Mouse (Mus musculus) embryonic facial prominence, embryonic 12.5 days (tissue): Measurements from ENCODE around the gene D1Ertd622e. TPM values are rescaled to one million over a fixed set of nuclear protein-coding genes. Genes with fewer than 3 reads are reported as not detected.

ENCODE experiments used
- ATAC-seq: fragments of 200-750 bp; cut with Nextera tagmentation; 2 replicates; pipeline ENCODE4 v1.8.0; 2017; ENCODE audit not compliant: insufficient number of reproducible peaks, insufficient read depth, low FRiP score, low TSS enrichment
- H3K27ac ChIP-seq: fragments of 300-500 bp; sonication (generic); 2 replicates; pipeline ENCODE4 v1.5.1; 2016; ENCODE audit warnings: mild to moderate bottlenecking
- H3K27me3 ChIP-seq: fragments of 300-500 bp; sonication (generic); 2 replicates; pipeline ENCODE4 v1.6.1; 2016; ENCODE audit warnings: mild to moderate bottlenecking, moderate library complexity
- H3K36me3 ChIP-seq: fragments of 300-500 bp; sonication (generic); 2 replicates; pipeline ENCODE4 v1.6.1; 2016; ENCODE audit warnings: mild to moderate bottlenecking
- H3K4me1 ChIP-seq: fragments of 300-500 bp; sonication (generic); 2 replicates; pipeline ENCODE4 v1.6.1; 2016
- H3K4me2 ChIP-seq: fragments of 300-500 bp; sonication (generic); replicated peaks from 2 replicates; pipeline ENCODE4 v1.6.1; 2016; ENCODE audit warnings: mild to moderate bottlenecking, moderate library complexity
- H3K4me3 ChIP-seq: fragments of 300-500 bp; sonication (generic); 2 replicates; pipeline ENCODE4 v1.5.1; 2016; ENCODE audit warnings: mild to moderate bottlenecking
- H3K9ac ChIP-seq: fragments of 300-500 bp; sonication (generic); 2 replicates; pipeline ENCODE4 v1.6.1; 2016; ENCODE audit warnings: mild to moderate bottlenecking, moderate library complexity
- H3K9me3 ChIP-seq: fragments of 300-500 bp; sonication (generic); 2 replicates; pipeline ENCODE4 v1.6.1; 2016; ENCODE audit warnings: mild to moderate bottlenecking, moderate library complexity
- WGBS: fragments of 180-500 bp; shearing (Covaris S2); methylation state at CpG from one replicate; pipeline ENCODE4 v1.1.7; 2016; 5-methylcytosine and 5-hydroxymethylcytosine counted together
- polyA plus RNA-seq: library from polyadenylated mRNA; unstranded; fragments of >200 nt; fragmentation: Nextera tagmentation; extraction: Ambion mirVana; gene quantifications from 2 replicates; pipeline ENCODE4 v1.2.1, GENCODE M21; 2016

D1Ertd622e gene
- polyA plus RNA-seq, 1 experiment from 2014 or later: 17.3 TPM

DNA sequence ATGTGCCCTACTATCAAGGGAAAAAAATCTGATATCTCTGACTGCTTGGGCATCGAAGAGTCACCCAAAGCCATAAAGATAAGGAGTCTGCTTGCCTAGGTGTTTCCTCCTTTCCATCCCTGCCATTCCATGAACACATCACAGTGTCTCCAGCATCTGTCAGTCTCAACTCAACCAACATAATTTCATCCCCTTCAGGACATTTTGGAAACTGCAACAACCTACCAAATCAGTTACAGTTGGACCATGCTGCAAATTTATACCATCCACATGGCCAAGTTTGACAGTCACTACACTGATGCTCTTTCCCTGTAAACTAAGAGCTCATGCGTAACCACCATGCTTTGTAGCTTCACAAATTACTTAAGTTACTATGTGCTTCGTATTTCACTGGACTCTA, 85.3 kb downstream of the D1Ertd622e start:
- Histone ChIP-seq H3K27ac (no peak overlapping the region), H3K4me2 (no peak overlapping the region), H3K9me3 (no peaks in the 10 kb centered on the region), H3K4me1 (no peaks in the 10 kb centered on the region), H3K27me3 (no peaks in the 10 kb centered on the region), H3K4me3 (no peak overlapping the region), H3K36me3 (no peaks in the 10 kb centered on the region), H3K9ac (no peak overlapping the region)
- no peak for ATAC-seq
- 88% methylated on average over 3 of the region's 3 CpGs for WGBS

DNA sequence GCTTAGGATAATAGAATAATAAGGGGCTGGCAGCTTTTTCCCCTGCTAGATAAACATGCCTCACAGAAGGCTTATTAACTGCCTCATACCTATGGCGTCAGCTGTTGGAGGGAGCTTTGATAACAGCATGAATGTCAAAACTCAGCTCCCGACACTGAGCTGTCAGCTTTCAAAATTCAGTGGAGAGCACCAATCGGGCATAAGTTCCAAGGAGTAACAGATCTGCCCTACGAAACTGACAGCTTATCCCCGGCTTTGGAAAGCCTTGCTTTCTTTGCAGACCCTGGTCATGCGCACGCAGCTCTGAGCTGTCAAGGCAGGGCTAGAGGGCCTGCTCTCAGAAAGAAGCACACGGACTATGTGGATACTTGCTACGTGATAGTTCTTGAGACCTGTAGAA, 91.1 kb downstream of the D1Ertd622e start:
- no peak overlapping the region for H3K4me3 ChIP-seq
- no peaks in the 10 kb centered on the region for H3K27me3 ChIP-seq
- no peak for ATAC-seq
- no peak overlapping the region for H3K4me2 ChIP-seq
- no peak overlapping the region for H3K9ac ChIP-seq
- H3K27ac ChIP-seq: no peak overlapping the region
- H3K9me3 ChIP-seq: no peaks in the 10 kb centered on the region
- WGBS: 60% methylated on average over 9 of the region's 9 CpGs
- H3K36me3 ChIP-seq: no peaks in the 10 kb centered on the region
- H3K4me1 ChIP-seq: no peaks in the 10 kb centered on the region

DNA sequence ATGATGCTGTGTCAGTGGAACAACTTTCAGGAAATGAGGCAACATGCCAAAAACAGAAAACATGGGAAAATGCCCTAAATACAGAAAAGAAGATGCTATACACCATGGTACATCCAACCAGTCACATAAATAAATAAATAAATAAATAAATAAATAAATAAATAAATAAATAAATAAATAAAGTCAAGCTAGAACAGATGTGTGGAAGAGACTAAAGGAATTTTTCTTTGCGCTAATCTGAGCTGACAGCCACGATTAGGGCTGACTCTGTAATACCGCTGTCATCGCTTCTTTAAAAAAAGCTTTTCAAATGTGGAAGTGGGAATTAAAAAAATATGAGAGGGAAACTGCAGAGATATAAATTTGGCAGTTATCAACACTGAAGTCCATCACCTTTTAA, 93.9 kb downstream of the D1Ertd622e start:
- no peak for ATAC-seq
- no peaks in the 10 kb centered on the region for H3K36me3 ChIP-seq
- no peak overlapping the region for H3K27ac ChIP-seq
- H3K4me3 ChIP-seq: no peak overlapping the region
- H3K4me2 ChIP-seq: no peak overlapping the region
- no peak overlapping the region for H3K9ac ChIP-seq
- H3K4me1 ChIP-seq: no peaks in the 10 kb centered on the region
- H3K9me3 ChIP-seq: no peaks in the 10 kb centered on the region
- no peaks in the 10 kb centered on the region for H3K27me3 ChIP-seq
- WGBS: 73% methylated on average over 4 of the region's 4 CpGs

DNA sequence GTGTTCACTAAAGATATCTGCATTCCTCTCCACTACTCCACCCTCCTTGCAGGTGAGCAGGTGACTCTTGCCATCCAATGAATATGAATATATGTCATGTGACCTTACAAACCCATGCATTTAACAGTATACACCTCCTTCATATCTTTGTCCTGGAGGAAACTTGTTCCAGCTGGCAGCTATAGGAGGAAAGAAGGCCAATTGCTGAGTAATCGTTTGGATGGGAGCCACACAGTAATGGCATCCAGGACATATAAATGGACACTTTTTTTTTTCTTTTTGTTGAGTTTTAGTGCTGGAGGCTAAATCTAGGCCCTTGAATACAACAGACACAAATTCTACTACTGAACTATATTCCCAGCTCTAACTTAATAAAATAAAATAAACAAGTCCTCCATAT, 97.2 kb downstream of the D1Ertd622e start:
- Histone ChIP-seq H3K4me2 (no peak overlapping the region), H3K36me3 (no peaks in the 10 kb centered on the region), H3K4me3 (no peak overlapping the region), H3K9me3 (no peaks in the 10 kb centered on the region), H3K27ac (no peak overlapping the region), H3K4me1 (no peaks in the 10 kb centered on the region), H3K27me3 (no peaks in the 10 kb centered on the region), H3K9ac (no peak overlapping the region)
- no peak for ATAC-seq
- 73% methylated on average over 1 of the region's 1 CpGs for WGBS

DNA sequence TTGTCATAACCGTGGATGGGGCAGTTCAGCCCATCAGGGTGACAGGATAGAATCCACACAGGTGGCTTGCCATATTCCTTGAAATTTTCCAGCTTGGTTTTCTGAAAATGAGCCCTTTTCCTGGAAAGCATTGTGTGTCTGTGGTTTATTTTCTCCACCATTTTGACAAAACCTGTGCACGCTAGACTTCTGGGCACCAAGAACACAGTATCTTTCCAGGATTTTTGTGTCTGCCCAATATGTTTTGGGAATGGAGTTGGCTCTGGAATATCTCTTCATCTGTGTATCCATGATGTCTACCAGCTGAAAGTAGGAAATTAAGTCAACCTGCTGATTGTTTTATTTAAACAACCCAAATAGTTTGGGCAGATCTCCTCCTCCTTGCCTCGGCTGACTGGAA, 99.0 kb downstream of the D1Ertd622e start:
- H3K4me1 ChIP-seq: no peaks in the 10 kb centered on the region
- H3K4me2 ChIP-seq: no peak overlapping the region
- no peaks in the 10 kb centered on the region for H3K36me3 ChIP-seq
- H3K27me3 ChIP-seq: no peaks in the 10 kb centered on the region
- no peaks in the 10 kb centered on the region for H3K9me3 ChIP-seq
- 83% methylated on average over 3 of the region's 3 CpGs for WGBS
- no peak for ATAC-seq
- H3K27ac ChIP-seq: no peak overlapping the region
- H3K9ac ChIP-seq: no peak overlapping the region
- H3K4me3 ChIP-seq: no peak overlapping the region

Other genes starting within 250 kb of the D1Ertd622e start
- gene Gin1, start 108.1 kb upstream of the D1Ertd622e start, polyA plus RNA-seq: 18.0 and 21.2 TPM in 2 replicates
- 44.8 and 46.4 TPM in 2 replicates for gene Ppip5k2, start 108.3 kb upstream of the D1Ertd622e start, polyA plus RNA-seq